In the genomic region with DNA sequence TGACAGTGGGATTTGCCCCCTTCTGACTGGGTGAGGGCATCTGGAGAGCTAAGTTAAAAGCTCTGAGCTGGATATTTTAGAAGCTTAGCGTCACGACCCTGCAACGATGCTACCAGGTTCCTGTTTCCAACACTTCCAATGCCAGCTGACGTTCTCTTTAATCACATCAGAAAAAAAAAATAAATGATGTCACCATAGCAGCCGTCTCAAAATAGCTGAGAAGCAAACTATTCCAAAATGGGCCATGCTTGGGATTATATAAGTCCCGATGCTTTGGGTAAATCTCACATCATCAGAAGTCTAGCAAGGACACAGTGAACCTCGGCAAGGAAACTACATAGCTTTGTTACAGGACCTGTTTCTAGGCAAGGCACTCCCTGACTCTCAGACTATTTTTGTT, we compare ENCODE assay signal across 27 mouse cellular contexts. TPM values are rescaled to one million over a fixed set of nuclear protein-coding genes. Genes with fewer than 3 reads are reported as not detected.
DNase-seq lines count a peak whose midpoint lies in the region; ATAC-seq lines count a peak whose summit lies in the region.
"Had no signal": no experiment of that assay in that cellular context is flagged by ENCODE, and none has a peak within 500 bp of the region (broad histone marks: within the 10 kb centered on the region; RNA-seq: fewer than 3 reads in every experiment).

No protein-coding gene starts in this region.

- H3K4me2 ChIP-seq in midbrain, embryonic 14.5 days (ENCODE audit: low read length): no peak overlapping the region
- H3K4me2 ChIP-seq: heart, embryonic 11.5 days; intestine, embryonic 15.5 days; limb, embryonic 15.5 days; lung, embryonic 14.5 days; neural tube, embryonic 15.5 days; stomach, embryonic 15.5 days had no signal

- no peak overlapping the region for H3K4me3 ChIP-seq in midbrain, embryonic 14.5 days (replicated peaks; ENCODE audit: low read depth, low read length)
- H3K4me3 ChIP-seq: embryonic facial prominence, embryonic 10.5 days; forebrain, embryonic 10.5 days; hindbrain, embryonic 10.5 days; intestine, embryonic 15.5 days; limb, embryonic 15.5 days; midbrain, embryonic 10.5 days; neural tube, embryonic 15.5 days; stomach, embryonic 15.5 days had no signal

- peaks cover 5% of the 10 kb centered on the region; the same call in 1 of the 2 replicates for H3K27me3 ChIP-seq in midbrain, embryonic 14.5 days (ENCODE audit: control insufficient read depth, insufficient read depth, low read length)
- H3K27me3 ChIP-seq: intestine, embryonic 15.5 days; limb, embryonic 15.5 days; neural tube, embryonic 15.5 days; stomach, embryonic 15.5 days had no signal

- no peaks in the 10 kb centered on the region; the same call in 1 of the 2 replicates for H3K9me3 ChIP-seq in midbrain, embryonic 14.5 days (ENCODE audit: control insufficient read depth, low read length)
- H3K9me3 ChIP-seq: embryonic facial prominence, embryonic 10.5 days; hindbrain, embryonic 10.5 days; intestine, embryonic 15.5 days; limb, embryonic 15.5 days; neural tube, embryonic 15.5 days; stomach, embryonic 15.5 days had no signal

- H3K27ac ChIP-seq in midbrain, embryonic 14.5 days (replicated peaks; ENCODE audit: low read depth, low read length): no peak overlapping the region
- H3K27ac ChIP-seq: embryonic facial prominence, embryonic 10.5 days; forebrain, embryonic 10.5 days; hindbrain, embryonic 10.5 days; intestine, embryonic 15.5 days; limb, embryonic 15.5 days; liver, embryonic 14.5 days; midbrain, embryonic 10.5 days; neural tube, embryonic 15.5 days; stomach, embryonic 15.5 days had no signal

- H3K36me3 ChIP-seq in midbrain, embryonic 14.5 days (ENCODE audit: control insufficient read depth, insufficient read depth, low read length): no peaks in the 10 kb centered on the region
- H3K36me3 ChIP-seq: embryonic facial prominence, embryonic 10.5 days; hindbrain, embryonic 10.5 days; intestine, embryonic 15.5 days; limb, embryonic 15.5 days; midbrain, embryonic 10.5 days; neural tube, embryonic 15.5 days; stomach, embryonic 15.5 days had no signal

- H3K9ac ChIP-seq in midbrain, embryonic 14.5 days (replicated peaks; ENCODE audit: low read length): no peak overlapping the region
- H3K9ac ChIP-seq: forebrain, postnatal 0 days; intestine, embryonic 15.5 days; limb, embryonic 15.5 days; liver, embryonic 14.5 days; lung, embryonic 14.5 days; neural tube, embryonic 15.5 days; stomach, embryonic 15.5 days had no signal

- DNase-seq in frontal cortex, postnatal 25 days (ENCODE audit: low spot score in 2 of 2): no peak
- peak; percentile 72 for DNase-seq in left cerebral cortex, adult 11 months (ENCODE audit: low spot score)
- DNase-seq in left cerebral cortex, adult 18-20 months (ENCODE audit: low spot score in 2 of 2): no peak
- DNase-seq in right cerebral cortex, postnatal 36 days (ENCODE audit: low spot score in 2 of 2): peak; percentile 33 to 74
- no peak for DNase-seq in right cerebral cortex, postnatal 14 days
- DNase-seq in midbrain, embryonic 14.5 days: no peak
- DNase-seq: adrenal gland, postnatal 14 days; cerebellum, adult 8-10 months; forebrain, postnatal 0 days; kidney, adult 8-10 months; kidney, postnatal 10 days; lung, embryonic 14.5 days; thymus, adult 18-20 months; thymus, postnatal 36 days had no signal

- no peaks in the 10 kb centered on the region for H3K4me1 ChIP-seq in midbrain, embryonic 14.5 days (ENCODE audit: control insufficient read depth, insufficient read depth, low read length)
- H3K4me1 ChIP-seq: embryonic facial prominence, embryonic 10.5 days; hindbrain, embryonic 10.5 days; intestine, embryonic 15.5 days; limb, embryonic 15.5 days; neural tube, embryonic 15.5 days; stomach, embryonic 15.5 days had no signal

- 79% methylated on average over 7 of the region's 7 CpGs for WGBS in midbrain, embryonic 14.5 days

- ATAC-seq in frontal cortex, adult (ENCODE audit: low TSS enrichment): peak; percentile 72
- ATAC-seq in midbrain, embryonic 14.5 days (ENCODE audit: low FRiP score, low TSS enrichment): no peak
- ATAC-seq: forebrain, postnatal 0 days; hindbrain, embryonic 16.5 days; intestine, embryonic 15.5 days had no signal

RNA-seq across cellular contexts. Expression of gene Zfp365, which starts 9.1 kb away (rescaled TPM):
- 100 to 1,000 TPM; 431 to 445 TPM for total RNA-seq in left cerebral cortex, adult 18-20 months (2021)
- polyA plus RNA-seq in midbrain, embryonic 14.5 days (2014; fragmentation: Nextera tagmentation; extraction: Ambion mirVana): 3.5 and 4.6 TPM in 2 replicates
- total RNA-seq: granulocyte monocyte progenitor cell, adult 5-6 weeks had no signal

Comparison
In these comparisons a context has a peak if more than half of its experiments do, and no peak if none do; other contexts are left out.
1. DNase-seq: peak in left cerebral cortex, adult 11 months (single experiment) and right cerebral cortex, postnatal 36 days (2 of 2); none in frontal cortex, postnatal 25 days (0 of 2), left cerebral cortex, adult 18-20 months (0 of 2), right cerebral cortex, postnatal 14 days (single experiment) and midbrain, embryonic 14.5 days (single experiment).